Mouse (Mus musculus) heart, embryonic 16.5 days (tissue): ENCODE results near the gene Nr4a2. TPM values are rescaled to one million over a fixed set of nuclear protein-coding genes. Genes with fewer than 3 reads are reported as not detected.

Experiments used
- ATAC-seq: fragments of 200-750 bp; cut with Nextera tagmentation; replicated peaks from 2 replicates; pipeline ENCODE4 v1.8.0; 2017; ENCODE audit warnings: moderate number of reproducible peaks; ENCODE audit not compliant: insufficient read depth, low FRiP score; ENCODE audit errors: extremely low read depth
- H3K27ac ChIP-seq: fragments of 300-500 bp; sonication (generic); 2 replicates; pipeline ENCODE4 v1.5.1; 2014; ENCODE audit warnings: mild to moderate bottlenecking, low read length, control low read depth, moderate library complexity
- H3K27me3 ChIP-seq: fragments of 300-500 bp; sonication (generic); 2 replicates; pipeline ENCODE4 v1.6.1; 2014; ENCODE audit warnings: low read length, mixed read lengths; ENCODE audit not compliant: control insufficient read depth, insufficient read depth
- H3K36me3 ChIP-seq: fragments of 300-500 bp; sonication (generic); 2 replicates; pipeline ENCODE4 v1.6.1; 2014; ENCODE audit not compliant: control insufficient read depth, insufficient read depth
- H3K4me1 ChIP-seq: fragments of 300-500 bp; sonication (generic); 2 replicates; pipeline ENCODE4 v1.6.1; 2014; ENCODE audit warnings: low read length, mixed read lengths; ENCODE audit not compliant: control insufficient read depth, insufficient read depth
- H3K4me2 ChIP-seq: fragments of 300-500 bp; sonication (generic); 2 replicates; pipeline ENCODE4 v1.6.1; 2014; ENCODE audit warnings: low read depth, mild to moderate bottlenecking, control low read depth, low read length
- H3K4me3 ChIP-seq: fragments of 300-500 bp; sonication (generic); 2 replicates; pipeline ENCODE4 v1.5.1; 2014; ENCODE audit warnings: mild to moderate bottlenecking, control low read depth, low read length
- H3K9ac ChIP-seq: fragments of 300-500 bp; sonication (generic); 2 replicates; pipeline ENCODE4 v1.6.1; 2014; ENCODE audit warnings: low read length, control low read depth
- H3K9me3 ChIP-seq: fragments of 300-500 bp; sonication (generic); replicated peaks from 2 replicates; pipeline ENCODE4 v1.6.1; 2016; ENCODE audit warnings: low read length; ENCODE audit not compliant: control insufficient read depth
- WGBS: fragments of 180-500 bp; shearing (Covaris S2); extraction: QIAGEN DNeasy Blood & Tissue Kit; methylation state at CpG from one replicate; pipeline ENCODE4 v1.1.7; 2014; 5-methylcytosine and 5-hydroxymethylcytosine counted together
- polyA plus RNA-seq: library from polyadenylated mRNA; unstranded; fragments of >200 nt; fragmentation: Nextera tagmentation; extraction: Ambion mirVana; gene quantifications from 2 replicates; pipeline ENCODE4 v1.2.1, GENCODE M21; 2015

Nr4a2 gene
- polyA plus RNA-seq, result 2.1 and 2.2 TPM in 2 replicates

GRCm38 (mm10) chr2:57123991-57124840, at the start of gene Nr4a2:
Gene Nr4a2, minus strand, starts transcription at chr2:57124003.
- H3K9me3 ChIP-seq, result no peaks in the 10 kb centered on the region
- H3K27ac ChIP-seq, result peak within 1 kb of the TSS; percentile 96
- H3K27me3 ChIP-seq, result no peaks in the 10 kb centered on the region
- peaks cover 5% of the 10 kb centered on the region for H3K4me1 ChIP-seq
- H3K36me3 ChIP-seq, result no peaks in the 10 kb centered on the region
- H3K9ac ChIP-seq, result peak within 1 kb of the TSS; percentile 98
- 8% methylated on average over 53 of the region's 69 CpGs for WGBS
- peak within 1 kb of the TSS; percentile 97 for H3K4me3 ChIP-seq
- H3K4me2 ChIP-seq, result peak within 1 kb of the TSS; percentile 78
- ATAC-seq, result peak; percentile 97

DNA sequence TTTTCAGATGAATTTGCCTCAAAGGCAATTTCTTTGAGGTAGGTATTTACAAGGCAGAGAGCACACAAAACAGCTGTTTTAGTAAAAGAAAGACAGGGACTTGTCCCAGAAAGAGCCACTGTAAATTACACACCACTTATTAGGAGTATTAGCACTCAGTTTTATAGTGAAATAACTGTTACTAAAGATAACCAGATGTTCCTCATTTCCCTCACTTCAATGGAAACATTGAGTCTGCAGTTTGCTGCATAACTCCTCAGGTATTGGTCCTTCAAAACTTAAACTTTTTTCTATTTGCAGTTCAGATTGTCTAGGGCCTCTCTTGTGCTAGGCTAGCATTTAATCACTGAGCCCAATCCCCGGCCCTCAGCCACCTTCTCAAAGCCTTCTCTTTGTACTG, 41.6 kb upstream of the Nr4a2 start:
- no peak for ATAC-seq
- H3K27ac ChIP-seq, result no peak overlapping the region
- no peak overlapping the region for H3K4me3 ChIP-seq
- WGBS, result 71% methylated on average over 1 of the region's 1 CpGs
- no peaks in the 10 kb centered on the region for H3K9me3 ChIP-seq
- H3K36me3 ChIP-seq, result no peaks in the 10 kb centered on the region
- H3K4me1 ChIP-seq, result no peaks in the 10 kb centered on the region
- H3K27me3 ChIP-seq, result no peaks in the 10 kb centered on the region
- H3K4me2 ChIP-seq, result no peak overlapping the region
- H3K9ac ChIP-seq, result no peak overlapping the region

- no peak overlapping the region for H3K4me2 ChIP-seq
- H3K9me3 ChIP-seq, result no peaks in the 10 kb centered on the region
- H3K4me1 ChIP-seq, result no peaks in the 10 kb centered on the region
- no peak overlapping the region for H3K27ac ChIP-seq
- ATAC-seq, result no peak
- WGBS, result 76% methylated on average over 9 of the region's 9 CpGs
- no peaks in the 10 kb centered on the region for H3K27me3 ChIP-seq
- no peak overlapping the region for H3K9ac ChIP-seq
- H3K4me3 ChIP-seq, result no peak overlapping the region
- H3K36me3 ChIP-seq, result no peaks in the 10 kb centered on the region
Measured at GRCm38 (mm10) chr2:57156814-57157213, 33.0 kb upstream of the Nr4a2 start.

DNA sequence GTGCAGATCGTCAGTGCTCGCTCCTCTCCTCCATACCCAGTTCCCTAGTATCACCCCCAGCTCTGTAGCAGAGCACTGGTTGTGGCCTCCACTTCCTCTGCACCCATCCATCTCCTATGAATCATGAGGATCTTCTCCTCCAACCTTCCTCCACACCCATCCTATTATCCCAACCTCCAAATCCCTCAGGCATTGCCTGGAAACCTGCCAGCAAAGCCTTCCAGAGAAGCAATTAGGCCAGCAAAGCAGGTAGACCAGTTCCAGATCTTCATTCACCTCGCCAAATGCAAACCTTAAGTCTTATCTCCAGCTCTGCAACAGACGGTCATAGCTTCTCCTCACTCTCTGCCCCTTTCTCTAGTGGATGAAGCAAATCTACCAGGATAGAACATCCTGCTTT, 26.0 kb upstream of the Nr4a2 start:
- Histone ChIP-seq H3K36me3 (no peaks in the 10 kb centered on the region), H3K4me2 (no peak overlapping the region), H3K9ac (no peak overlapping the region), H3K27ac (no peak overlapping the region), H3K4me1 (no peaks in the 10 kb centered on the region), H3K4me3 (no peak overlapping the region), H3K27me3 (no peaks in the 10 kb centered on the region), H3K9me3 (no peaks in the 10 kb centered on the region)
- no peak for ATAC-seq
- WGBS, result 72% methylated on average over 4 of the region's 4 CpGs

GRCm38 (mm10) chr2:57148231-57148630, 24.4 kb upstream of the Nr4a2 start:
- no peak overlapping the region for H3K9ac ChIP-seq
- no peaks in the 10 kb centered on the region for H3K4me1 ChIP-seq
- H3K4me3 ChIP-seq, result no peak overlapping the region
- H3K27me3 ChIP-seq, result no peaks in the 10 kb centered on the region
- no peak overlapping the region for H3K4me2 ChIP-seq
- ATAC-seq, result no peak
- 82% methylated on average over 2 of the region's 2 CpGs for WGBS
- H3K9me3 ChIP-seq, result no peaks in the 10 kb centered on the region
- no peaks in the 10 kb centered on the region for H3K36me3 ChIP-seq
- no peak overlapping the region for H3K27ac ChIP-seq

GRCm38 (mm10) chr2:57145646-57146421, 22.0 kb upstream of the Nr4a2 start:
- no peaks in the 10 kb centered on the region for H3K4me1 ChIP-seq
- no peak overlapping the region for H3K4me2 ChIP-seq
- no peaks in the 10 kb centered on the region for H3K27me3 ChIP-seq
- H3K9ac ChIP-seq, result no peak overlapping the region
- H3K9me3 ChIP-seq, result no peaks in the 10 kb centered on the region
- no peak overlapping the region for H3K27ac ChIP-seq
- WGBS, result 83% methylated on average over 5 of the region's 5 CpGs
- H3K36me3 ChIP-seq, result no peaks in the 10 kb centered on the region
- no peak overlapping the region for H3K4me3 ChIP-seq
- no peak for ATAC-seq

DNA sequence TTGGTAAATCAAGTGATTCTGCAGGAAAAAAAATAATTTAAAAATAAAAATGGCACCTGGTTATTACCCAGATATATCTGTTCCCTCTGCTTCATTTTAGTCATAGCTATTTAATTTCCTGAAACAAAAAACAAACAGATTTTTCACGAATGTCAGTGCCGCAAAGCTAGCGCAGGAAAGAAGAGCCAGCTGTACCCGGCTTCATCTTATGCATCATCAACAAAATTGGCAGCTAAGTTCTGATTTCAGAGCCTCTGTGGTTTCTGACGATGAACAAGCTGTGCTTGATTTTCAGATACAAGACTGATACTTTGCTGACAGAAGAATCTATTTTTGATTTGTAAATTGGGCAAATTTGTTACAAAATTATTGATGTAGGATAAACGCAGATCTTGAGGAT, 14.8 kb upstream of the Nr4a2 start:
- Histone ChIP-seq H3K27ac (no peak overlapping the region), H3K4me2 (no peak overlapping the region), H3K4me3 (no peak overlapping the region), H3K9ac (no peak overlapping the region), H3K27me3 (no peaks in the 10 kb centered on the region), H3K36me3 (no peaks in the 10 kb centered on the region), H3K4me1 (no peaks in the 10 kb centered on the region), H3K9me3 (no peaks in the 10 kb centered on the region)
- 82% methylated on average over 6 of the region's 6 CpGs for WGBS
- ATAC-seq, result no peak

DNA sequence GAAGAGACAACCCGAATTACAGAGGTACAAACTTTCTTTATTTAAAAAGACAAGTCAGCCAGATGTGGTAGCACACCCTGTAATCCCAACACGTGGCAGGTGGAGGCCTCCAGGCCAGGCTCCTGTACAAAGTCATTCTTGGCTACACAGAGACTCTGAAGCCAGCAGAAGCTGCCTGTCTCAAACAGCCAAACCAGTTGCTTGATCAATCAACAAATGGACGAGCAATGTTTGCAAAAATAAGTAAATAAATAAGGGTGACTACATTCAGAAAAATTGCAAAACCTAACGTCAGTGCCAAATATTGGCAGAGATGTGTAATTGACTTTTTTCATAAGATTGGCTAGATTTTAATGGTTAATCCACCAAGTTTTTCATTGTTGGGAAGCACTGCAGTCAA, 3.7 kb upstream of the Nr4a2 start:
- no peak overlapping the region for H3K27ac ChIP-seq
- H3K36me3 ChIP-seq, result no peaks in the 10 kb centered on the region
- peaks cover 5% of the 10 kb centered on the region for H3K4me1 ChIP-seq
- no peaks in the 10 kb centered on the region for H3K27me3 ChIP-seq
- no peaks in the 10 kb centered on the region for H3K9me3 ChIP-seq
- no peak overlapping the region for H3K9ac ChIP-seq
- no peak overlapping the region for H3K4me2 ChIP-seq
- ATAC-seq, result no peak
- WGBS, result 62% methylated on average over 4 of the region's 4 CpGs
- no peak overlapping the region for H3K4me3 ChIP-seq

- H3K27ac ChIP-seq, result no peak overlapping the region
- H3K36me3 ChIP-seq, result no peaks in the 10 kb centered on the region
- no peak overlapping the region for H3K4me3 ChIP-seq
- H3K9ac ChIP-seq, result no peak overlapping the region
- ATAC-seq, result no peak
- no peak overlapping the region for H3K4me2 ChIP-seq
- 80% methylated on average over 6 of the region's 6 CpGs for WGBS
- peaks cover 5% of the 10 kb centered on the region for H3K4me1 ChIP-seq
- H3K9me3 ChIP-seq, result no peaks in the 10 kb centered on the region
- H3K27me3 ChIP-seq, result no peaks in the 10 kb centered on the region
Measured at GRCm38 (mm10) chr2:57125891-57126290, 2.1 kb upstream of the Nr4a2 start.
